Mouse (Mus musculus) kidney, postnatal 36 days (tissue): ENCODE measurements around the gene Unc45b.

Experiments
- DNase-seq, 2 experiments: peaks; one replicate each; pipeline ENCODE4 v3.0.0; 2021 to 2022; ENCODE audit warnings: mixed read lengths in 2 of 2

Gene Unc45b

GRCm38 (mm10) chr11:82910250-82910649, at the start of gene Unc45b:
Gene Unc45b, plus strand, starts transcription at chr11:82910550.
- DNase-seq: no peak

GRCm38 (mm10) chr11:82860759-82861158, 49.6 kb upstream of the Unc45b start:
- no peak for DNase-seq

DNA sequence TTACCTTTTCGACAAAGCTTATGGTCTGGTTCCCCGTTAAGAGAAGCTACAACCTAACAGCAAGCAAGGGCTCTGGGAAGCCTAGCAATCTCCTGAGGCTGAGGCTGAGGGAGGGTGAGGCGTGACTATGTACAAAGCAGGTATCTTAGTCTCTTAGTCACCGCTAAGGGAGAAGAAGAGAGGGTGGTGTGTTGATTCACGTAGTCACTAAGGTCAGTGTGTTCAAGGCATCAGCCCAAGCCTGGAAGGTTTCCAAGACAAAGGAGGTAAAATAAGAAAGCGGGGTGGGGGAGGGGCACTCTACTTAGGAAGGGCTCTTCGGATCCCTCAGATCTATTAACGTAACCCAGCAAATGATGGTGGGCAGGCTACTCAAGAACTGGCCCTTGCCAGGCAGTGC, 48.8 kb upstream of the Unc45b start:
- DNase-seq: peak; percentile 55 to 67

- DNase-seq: no peak
Measured at GRCm38 (mm10) chr11:82862638-82863037, 47.7 kb upstream of the Unc45b start.

DNA sequence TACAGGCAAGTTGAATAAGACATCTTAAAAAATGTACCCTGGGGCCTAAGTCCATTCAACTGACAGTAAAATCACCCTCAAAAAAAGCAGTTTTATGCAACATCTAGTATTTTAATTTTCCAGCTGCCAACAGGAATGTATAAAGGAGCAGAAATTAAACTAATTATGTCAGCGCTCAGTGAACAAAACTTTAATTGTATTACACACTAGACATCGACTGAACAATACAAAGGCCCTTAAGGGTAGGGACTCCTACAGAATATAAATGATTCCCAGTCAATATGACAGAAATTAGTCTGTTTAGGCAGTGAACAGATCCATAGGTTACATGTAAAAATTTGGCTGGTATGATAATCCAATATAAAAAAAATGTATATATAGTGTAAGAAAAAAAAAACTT, 47.3 kb upstream of the Unc45b start:
- no peak for DNase-seq

GRCm38 (mm10) chr11:82863488-82863931, 46.8 kb upstream of the Unc45b start:
- peak in 1 of 2 experiments; percentile 44 for DNase-seq

DNA sequence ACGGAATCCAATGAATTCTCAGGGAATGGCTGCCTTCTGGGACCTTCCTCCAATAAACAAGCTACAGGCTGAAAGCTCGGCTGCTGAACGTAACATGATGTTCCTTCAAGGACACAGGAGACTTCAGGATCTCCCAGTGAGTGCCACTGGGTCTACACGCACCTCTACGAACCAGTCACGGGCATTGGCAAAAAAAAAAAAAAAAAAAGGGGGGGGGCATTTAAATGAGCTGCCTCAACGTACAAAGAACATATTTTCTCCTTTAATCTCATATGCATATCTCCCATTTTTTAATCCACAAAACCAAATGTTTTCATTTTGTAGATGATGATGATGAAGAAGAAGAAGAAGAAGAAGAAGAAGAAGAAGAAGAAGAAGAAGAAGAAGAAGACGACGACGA, 44.4 kb upstream of the Unc45b start:
- no peak for DNase-seq

GRCm38 (mm10) chr11:82866850-82867564, 43.3 kb upstream of the Unc45b start:
- no peak for DNase-seq

GRCm38 (mm10) chr11:82867956-82868355, 42.4 kb upstream of the Unc45b start:
- DNase-seq: no peak

DNA sequence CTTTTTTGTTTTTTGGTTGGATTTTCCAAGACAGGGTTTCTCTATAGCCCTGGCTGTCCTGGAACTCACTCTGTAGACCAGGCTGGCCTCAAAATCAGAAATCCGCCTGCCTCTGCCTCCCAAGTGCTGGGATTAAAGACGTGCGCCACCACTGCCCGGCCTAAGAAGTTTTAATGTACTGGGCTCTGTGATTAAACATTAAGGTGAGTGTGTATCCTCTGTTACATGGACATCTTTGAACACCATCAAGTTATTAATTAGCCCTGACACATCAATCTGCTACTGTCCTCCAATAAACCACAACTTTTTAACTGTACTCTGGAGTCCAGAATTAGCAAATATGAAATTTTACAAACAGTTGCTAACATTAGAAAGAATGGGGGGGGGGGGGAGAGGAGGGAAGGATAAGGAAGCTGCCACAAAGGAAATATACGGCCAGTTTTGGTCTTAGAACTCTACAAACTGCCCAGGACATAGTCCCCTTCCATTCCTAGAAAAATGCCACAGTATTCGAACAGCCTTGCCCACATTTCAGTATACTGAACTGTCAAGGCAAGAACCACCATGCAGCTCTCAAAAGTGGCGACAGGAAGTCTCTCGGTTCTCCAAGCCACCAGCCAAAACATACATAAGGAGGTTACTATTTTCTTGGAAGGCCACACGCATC, 40.7 kb upstream of the Unc45b start:
- no peak for DNase-seq

- peak; percentile 81 to 84 for DNase-seq
Measured at GRCm38 (mm10) chr11:82870173-82871030, 39.9 kb upstream of the Unc45b start.

GRCm38 (mm10) chr11:82871031-82871446, 39.3 kb upstream of the Unc45b start, which contains the start of gene Rffl:
Gene Rffl, minus strand, starts transcription at chr11:82871210.
- DNase-seq: peak; percentile 96 to 100

- no peak for DNase-seq
Measured at GRCm38 (mm10) chr11:82874924-82875323, 35.4 kb upstream of the Unc45b start.

DNA sequence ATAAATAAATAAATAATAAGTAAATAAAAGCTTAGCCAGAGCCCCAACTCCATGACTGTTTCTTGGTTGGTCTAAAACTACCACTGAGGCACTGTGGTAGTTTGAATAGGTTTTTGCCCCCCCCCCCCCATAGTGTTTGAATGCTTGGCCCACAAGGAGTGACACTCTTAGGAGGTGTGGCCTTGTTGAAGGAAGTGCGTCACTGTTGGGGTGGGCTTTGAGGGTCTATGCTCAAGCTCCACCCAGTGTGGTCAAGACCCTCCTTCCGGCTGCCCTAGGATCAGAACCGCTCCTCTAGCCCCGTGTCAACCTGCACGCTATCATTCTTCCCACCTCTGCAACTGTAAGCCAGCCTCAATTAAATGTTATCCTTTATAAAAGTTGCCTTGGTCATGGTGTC, 34.7 kb upstream of the Unc45b start:
- DNase-seq: no peak

GRCm38 (mm10) chr11:82877726-82878344, 32.5 kb upstream of the Unc45b start:
- no peak for DNase-seq

- no peak for DNase-seq
Measured at GRCm38 (mm10) chr11:82883180-82883579, 27.2 kb upstream of the Unc45b start.

- DNase-seq: no peak
Measured at GRCm38 (mm10) chr11:82886559-82886958, 23.8 kb upstream of the Unc45b start.

- peak; percentile 76 to 82 for DNase-seq
Measured at GRCm38 (mm10) chr11:82888491-82888946, 21.8 kb upstream of the Unc45b start.

- DNase-seq: peak; percentile 22 to 52
Measured at GRCm38 (mm10) chr11:82889524-82890341, 20.6 kb upstream of the Unc45b start.

DNA sequence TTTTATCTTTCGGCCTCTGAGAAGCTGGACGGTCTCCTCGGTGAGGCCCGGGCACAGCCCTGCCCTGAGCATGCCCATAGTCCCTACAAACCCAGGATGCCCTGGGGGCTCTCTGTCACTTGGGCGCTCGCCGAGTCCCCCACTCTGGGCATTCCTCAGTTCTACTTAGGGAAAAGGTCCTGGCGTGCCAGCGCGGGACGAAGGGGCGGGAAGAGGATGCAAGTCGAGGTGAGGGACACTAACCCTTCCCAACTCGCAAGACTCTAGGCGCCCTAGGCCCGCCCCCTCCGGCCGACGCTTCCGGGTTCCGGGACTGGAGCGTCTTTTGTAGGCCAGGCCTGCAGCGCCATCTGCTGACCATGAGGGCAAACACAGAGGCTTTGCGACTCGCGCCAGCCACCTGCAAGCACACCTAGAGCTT, 20.0 kb upstream of the Unc45b start, which contains the start of gene Rad51d:
Rad51d (minus strand) TSS at position 273 of the 421 bp plus-strand sequence.
- peak; percentile 96 to 98 for DNase-seq

DNA sequence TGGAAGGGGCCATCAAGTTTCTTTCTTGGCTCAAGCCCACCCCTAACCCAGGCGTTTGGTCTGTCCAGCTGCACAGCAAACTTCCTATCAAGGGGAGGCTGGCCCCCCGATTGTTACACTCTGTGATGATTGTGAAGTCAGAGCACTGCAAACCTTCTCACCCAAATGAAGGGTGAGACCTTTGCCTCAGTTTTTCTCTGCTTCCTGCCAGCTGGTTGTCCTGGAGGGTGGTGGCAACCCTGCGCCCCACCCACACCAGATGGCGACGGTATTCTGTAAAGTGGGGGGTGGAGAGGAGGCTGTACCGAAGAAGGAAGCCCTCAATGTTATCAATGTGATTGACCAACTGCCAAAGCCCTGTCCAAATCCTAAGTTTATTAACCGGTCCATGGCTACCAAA, 18.4 kb upstream of the Unc45b start, which contains the start of gene Fndc8:
Fndc8 (plus strand) TSS at position 189 of the 400 bp plus-strand sequence.
- DNase-seq: no peak
